In the genomic region with DNA sequence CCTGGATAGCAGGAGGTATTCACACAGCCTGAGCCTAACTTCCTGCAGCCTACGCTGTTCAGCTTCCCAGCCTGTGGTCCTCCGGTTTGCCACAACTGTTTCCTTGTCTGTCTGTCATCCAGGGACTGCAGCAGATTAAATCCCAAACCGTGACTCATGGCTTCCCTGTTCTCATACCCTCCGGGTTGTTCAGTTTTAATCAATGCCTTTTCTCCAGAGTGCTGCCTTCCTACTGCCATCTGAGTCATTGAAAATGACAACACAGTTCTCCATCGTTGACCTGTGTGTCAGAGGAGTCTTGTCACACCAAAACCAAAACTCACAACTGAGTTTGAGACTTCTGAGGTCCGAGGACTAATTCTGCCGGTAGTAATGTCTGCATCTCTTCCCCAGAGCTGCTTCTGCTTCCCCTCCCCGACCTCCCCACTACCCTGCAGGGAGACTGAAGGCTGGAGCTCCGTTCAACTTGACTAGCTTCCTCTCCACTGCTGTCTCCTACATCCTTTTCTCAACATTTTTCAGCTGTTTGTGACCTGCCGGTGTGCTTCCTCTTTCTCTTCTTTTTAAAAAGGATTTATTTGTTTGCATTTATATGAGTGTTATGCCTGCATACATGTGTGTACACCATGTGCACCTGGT, we compare ENCODE assay signal across 25 mouse cellular contexts. TPM values are rescaled to one million over a fixed set of nuclear protein-coding genes. Genes with fewer than 3 reads are reported as not detected.
DNase-seq lines count a peak whose midpoint lies in the region; ATAC-seq lines count a peak whose summit lies in the region.
"Had no signal": no experiment of that assay in that cellular context is flagged by ENCODE, and none has a peak within 500 bp of the region (broad histone marks: within the 10 kb centered on the region; RNA-seq: fewer than 3 reads in every experiment).

No protein-coding gene starts in this region.

- peak; percentile 56 for DNase-seq in 3134 (ENCODE audit: extremely low read depth, insufficient read length, low spot score)
- DNase-seq in A20 (ENCODE audit: low read depth, low spot score) = peak; percentile 52
- peak; percentile 61 for DNase-seq in brain, adult 2 months (ENCODE audit: low read depth, low spot score)
- no peak for DNase-seq in cerebellum, postnatal 36 days
- DNase-seq in cerebellum, postnatal 4 days (ENCODE audit: low spot score in 2 of 2) = no peak
- no peak for DNase-seq in layer of hippocampus, postnatal 36 days
- DNase-seq: adrenal gland, postnatal 25 days; cerebellum, adult 11 months; gastrocnemius, postnatal 14 days; heart, adult 18-20 months; heart, postnatal 10 days; kidney, adult 11 months; kidney, postnatal 4 days; lung, adult 18-20 months; lung, postnatal 14 days; retina, postnatal 1 day; right cerebral cortex, postnatal 25 days; spleen, adult 18-20 months; thymus, postnatal 14 days had no signal

- peak; percentile 46 to 56; a peak in 3 of 4 replicates for ATAC-seq in hematopoietic stem cell, adult 5-6 weeks (replicated peaks in 1 of 2; ENCODE audit: insufficient read depth in 1 of 2, low FRiP score in 2 of 2, low TSS enrichment in 1 of 2, low read depth in 1 of 2, poor library complexity in 2 of 2, severe bottlenecking in 2 of 2)
- ATAC-seq: CD4-positive, CD25-positive, alpha-beta regulatory T cell, adult 4 months; forebrain, embryonic 13.5 days; liver, embryonic 12.5 days had no signal

RNA-seq across cellular contexts. Expression of a gene that starts 16.9 kb away (rescaled TPM):
- 5.6 and 7.2 TPM in 2 replicates for total RNA-seq in hematopoietic stem cell, adult 5-6 weeks (2017)
- 10 to 100 TPM; 12.7 to 13.2 TPM for total RNA-seq in layer of hippocampus, postnatal 36 days (2021)
- total RNA-seq: megakaryocyte, adult 5-6 weeks; monocyte, adult 5-6 weeks had no signal

RNA-seq across cellular contexts. Expression of a gene that starts 55.2 kb away (rescaled TPM):
- total RNA-seq in hematopoietic stem cell, adult 5-6 weeks (2017) = 11.0 and 17.9 TPM in 2 replicates
- 10 to 100 TPM; 78.8 to 87.0 TPM for total RNA-seq in layer of hippocampus, postnatal 36 days (2021)

Comparison
In these comparisons a context has a peak if more than half of its experiments do, and no peak if none do; other contexts are left out.
1. DNase-seq: peak in 3134 (single experiment), A20 (single experiment) and brain, adult 2 months (single experiment); none in cerebellum, postnatal 36 days (0 of 2), cerebellum, postnatal 4 days (0 of 2) and layer of hippocampus, postnatal 36 days (0 of 2).